Mouse (Mus musculus): ENCODE data around the gene Qser1.

Qser1 gene

DNA sequence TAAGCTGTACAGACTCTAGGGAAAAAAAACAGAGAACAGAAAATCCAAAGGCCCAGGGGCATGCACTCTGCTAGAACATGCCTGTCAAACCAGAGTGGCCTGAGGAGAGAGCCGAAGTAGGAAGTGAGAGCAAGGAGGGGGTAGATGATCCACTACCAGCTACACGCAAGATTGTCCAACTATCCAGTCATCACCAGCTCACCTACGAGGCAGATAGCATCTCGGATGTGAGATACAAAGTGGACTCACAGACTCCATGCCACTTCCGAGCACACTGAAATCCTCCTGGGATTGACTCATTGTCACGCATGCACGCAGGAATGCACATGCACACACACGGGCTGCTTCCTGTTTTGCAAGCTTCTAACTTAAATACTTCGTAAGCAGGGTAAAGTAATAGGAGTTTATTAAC, 84.5 kb downstream of the Qser1 start:
- no peak for DNase-seq

DNA sequence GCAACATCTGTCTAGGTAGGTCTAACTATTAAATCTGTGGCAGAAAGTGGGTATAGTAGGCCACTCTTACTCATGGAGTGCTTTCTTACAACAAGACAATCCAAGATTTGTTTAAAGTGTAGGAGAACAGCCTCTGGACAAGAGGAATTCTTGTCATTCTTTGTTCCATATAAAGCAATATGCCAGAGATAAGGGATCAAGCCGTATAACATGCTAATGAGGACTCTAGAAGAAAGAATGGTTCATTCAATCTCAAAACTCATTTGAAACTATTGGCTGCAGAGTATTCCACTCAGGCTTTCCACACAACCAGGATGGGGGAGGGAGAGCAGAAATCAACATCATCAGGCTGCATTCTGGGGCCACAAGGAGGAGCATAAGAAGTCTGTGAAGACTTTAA, 89.2 kb downstream of the Qser1 start:
- DNase-seq, result no peak

DNA sequence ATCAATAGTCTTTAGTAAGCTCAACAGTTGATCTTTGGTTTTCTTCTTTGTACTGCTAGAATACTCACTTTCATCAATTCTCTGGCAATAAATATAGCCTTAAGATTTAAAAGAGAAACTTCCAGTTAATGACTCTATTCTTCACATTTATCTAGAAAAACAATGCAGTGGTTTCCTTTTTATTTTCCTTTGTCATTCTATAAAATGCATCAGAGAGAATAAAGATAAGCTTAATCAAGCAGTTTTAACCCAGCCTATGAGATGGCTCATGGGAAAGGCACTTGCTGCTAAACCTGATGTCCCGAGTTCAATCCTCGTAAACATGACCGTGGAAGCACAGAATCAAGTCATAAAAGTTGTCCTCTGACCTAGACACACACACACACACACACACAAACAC, 94.5 kb downstream of the Qser1 start:
- no peak for DNase-seq

DNA sequence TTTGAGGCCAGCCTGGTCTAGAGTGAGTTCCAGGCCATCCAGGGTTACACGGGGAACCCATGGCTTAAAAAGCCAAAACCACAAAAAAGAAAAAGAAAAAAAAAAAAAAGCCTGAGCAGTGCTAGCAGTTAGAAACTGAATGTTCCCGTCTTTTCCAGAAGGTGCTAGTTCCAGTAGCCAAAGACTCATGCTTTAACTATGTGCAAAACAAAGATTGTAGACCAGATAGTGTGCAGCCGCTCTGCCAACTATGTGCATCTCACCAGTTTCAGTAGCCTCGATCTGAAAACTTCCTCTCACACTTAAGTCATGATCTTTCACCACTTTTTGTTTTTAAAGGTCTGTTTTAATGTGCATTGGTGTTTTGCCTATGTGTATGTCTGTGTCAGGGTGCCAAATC, 98.7 kb downstream of the Qser1 start:
- DNase-seq, result no peak

DNA sequence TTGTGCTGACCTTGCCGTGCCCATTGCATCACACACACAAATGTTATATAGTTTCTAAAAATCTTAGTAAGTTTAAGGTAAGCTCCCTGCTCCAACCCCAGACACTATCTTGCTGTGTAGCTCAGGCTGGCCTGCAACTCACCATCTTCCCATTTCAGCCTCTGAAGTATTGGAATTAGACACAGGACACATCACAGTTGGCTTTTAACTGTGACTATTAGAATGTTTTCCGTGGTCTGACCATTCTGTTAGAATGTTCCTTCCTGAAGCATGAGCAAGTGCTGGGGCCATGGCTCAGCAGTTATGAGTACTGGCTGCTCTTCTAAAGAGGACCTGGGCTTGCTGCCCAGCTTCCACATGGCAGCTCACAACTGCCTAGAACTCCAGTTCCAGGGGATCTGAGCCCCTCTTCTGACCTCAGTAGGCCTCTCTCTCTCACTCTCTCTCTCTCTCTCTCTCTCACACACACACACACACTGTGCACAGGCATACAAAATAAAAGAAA, 99.3 kb downstream of the Qser1 start:
- DNase-seq, result no peak

DNA sequence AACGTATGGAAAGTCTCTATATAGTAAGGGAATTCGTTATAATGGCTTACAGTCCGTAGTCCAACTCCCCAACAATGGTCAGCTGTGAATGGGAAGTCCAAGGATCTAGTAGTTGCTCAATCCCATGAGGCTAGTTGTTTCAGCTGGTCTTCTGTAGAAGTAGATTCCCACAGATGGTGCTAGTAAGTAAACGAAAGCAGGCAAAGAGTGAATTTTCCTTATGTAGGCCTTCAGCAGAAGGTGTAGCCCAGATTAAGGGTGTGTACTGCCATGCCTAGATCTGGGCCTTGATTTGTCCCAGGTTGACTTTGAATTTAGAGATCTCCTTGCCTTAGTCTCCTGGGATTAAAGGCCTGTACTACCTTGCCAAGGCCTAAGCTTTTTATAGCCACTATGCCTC, 100.3 kb downstream of the Qser1 start, which contains the start of gene Pin1rt1:
TSS of gene Pin1rt1 (minus strand) at position 101 of the 400 bp plus-strand sequence.
- DNase-seq, result no peak

DNA sequence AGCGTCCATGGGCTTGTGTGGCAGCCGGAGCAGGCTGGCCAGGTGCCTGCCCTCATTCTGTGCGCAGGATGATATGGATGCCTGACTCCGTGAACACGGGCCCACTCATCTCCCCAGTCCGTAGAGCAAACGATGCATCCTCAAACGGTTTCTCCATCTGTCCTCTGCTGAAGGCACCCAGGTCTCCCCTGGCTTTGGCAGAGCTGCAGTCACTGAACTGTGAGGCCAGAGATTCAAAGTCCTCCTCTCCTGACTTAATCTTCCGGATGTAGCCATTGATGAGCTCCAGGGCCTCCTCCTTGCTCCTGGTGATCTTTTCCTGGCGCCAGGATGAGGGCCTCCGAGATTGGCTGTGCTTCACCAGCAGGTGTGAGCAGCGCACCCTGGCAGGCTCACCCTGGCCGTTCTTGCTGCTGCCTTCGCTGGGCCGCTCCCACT, 102.3 kb downstream of the Qser1 start:
- no peak for DNase-seq

DNA sequence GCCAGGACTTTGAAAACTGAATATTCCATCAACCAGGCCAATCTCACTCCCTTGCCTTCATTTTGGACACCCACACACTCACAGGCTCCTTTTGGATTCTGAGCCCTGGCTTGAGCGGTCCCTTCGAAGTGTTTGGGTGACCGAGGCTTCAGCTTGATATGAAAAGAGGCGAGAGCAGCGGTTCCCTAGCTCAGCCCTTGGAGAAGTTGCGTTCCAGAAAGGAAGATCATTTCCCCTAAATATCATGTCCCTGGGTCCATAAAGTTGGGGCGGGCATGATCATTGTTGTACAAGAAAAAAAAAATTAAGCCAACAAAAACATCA, 104.1 kb downstream of the Qser1 start:
- DNase-seq, result no peak

DNA sequence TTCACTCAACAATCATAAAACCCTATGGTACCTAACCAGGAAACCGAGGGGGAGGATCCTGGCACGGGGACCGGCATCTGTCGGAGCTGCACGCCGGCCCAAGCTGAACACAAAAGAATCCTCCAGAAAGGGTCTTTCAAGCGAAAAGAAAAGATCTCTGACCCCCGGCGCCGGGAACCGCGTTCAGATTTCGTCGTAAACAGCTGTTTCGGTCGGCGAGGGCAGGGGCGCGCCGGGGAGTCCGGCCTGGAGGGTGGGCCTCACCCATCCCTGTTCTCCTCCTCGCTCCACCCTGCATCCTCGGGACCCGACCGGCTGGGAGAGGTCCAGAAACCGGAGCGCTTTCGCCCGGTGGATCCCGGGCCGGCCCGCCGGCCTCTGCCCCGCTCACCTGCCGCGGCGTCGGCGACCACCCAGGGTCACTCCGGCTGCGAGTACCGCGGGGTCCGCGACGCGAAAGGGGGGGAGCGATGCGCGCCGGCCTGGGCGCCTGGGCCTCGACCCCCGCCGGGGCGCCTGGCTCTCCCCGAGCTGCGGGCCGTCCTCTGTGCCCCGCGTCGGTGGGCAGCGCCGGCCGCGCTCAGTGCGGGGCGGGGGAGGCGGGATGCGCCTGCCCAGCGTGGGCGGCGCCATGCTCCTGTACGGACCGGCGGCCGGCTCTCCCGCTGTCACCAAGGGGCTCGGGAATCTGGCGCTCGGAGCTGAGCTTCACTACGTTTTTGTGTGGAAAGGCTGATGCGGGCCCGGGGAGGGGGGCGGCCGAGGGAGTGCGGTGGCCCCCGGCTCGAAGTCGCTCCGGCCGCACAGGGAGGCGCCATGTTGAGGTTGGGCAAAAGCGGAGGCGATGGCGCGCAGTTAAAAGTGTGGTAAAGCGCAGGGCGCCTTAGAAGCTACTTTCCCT, 104.7 kb downstream of the Qser1 start, which contains the start of gene Tcp11l1:
TSS of gene Tcp11l1 (minus strand) at position 585 of the 901 bp plus-strand sequence.
- DNase-seq, result peak; percentile 62

DNA sequence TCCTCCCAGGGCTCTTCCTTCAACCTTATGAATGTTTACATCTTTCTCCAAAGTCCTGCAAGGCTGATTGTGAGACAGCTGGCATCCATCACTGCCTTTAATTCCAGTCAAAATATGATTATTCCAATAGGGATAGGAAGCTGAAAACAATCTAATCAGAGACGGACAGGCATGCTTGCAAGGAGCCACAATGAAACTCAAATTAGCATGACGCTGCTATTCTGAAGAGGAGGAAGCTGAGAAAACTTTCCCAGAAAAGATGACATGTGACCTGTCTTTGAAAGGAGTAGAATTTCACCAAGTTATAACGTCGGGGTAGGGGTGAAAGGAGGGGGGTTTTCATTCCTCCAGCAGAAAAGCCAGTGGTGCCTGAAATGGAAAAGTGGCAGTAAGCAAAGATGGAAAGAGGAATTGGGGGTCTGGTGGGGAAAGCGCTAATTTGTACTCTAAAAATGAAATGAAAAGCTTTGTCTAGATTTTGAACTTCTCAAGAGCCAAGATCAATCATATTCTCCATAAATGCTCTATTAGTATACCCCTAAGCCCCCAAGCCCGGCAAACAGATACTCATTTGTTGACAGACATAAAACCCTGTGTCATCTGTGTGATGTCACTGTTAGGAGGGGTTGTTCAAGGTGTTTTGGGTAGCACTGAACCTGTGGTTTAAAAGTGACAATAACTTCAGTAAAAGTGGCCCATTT, 105.7 kb downstream of the Qser1 start:
- no peak for DNase-seq

DNA sequence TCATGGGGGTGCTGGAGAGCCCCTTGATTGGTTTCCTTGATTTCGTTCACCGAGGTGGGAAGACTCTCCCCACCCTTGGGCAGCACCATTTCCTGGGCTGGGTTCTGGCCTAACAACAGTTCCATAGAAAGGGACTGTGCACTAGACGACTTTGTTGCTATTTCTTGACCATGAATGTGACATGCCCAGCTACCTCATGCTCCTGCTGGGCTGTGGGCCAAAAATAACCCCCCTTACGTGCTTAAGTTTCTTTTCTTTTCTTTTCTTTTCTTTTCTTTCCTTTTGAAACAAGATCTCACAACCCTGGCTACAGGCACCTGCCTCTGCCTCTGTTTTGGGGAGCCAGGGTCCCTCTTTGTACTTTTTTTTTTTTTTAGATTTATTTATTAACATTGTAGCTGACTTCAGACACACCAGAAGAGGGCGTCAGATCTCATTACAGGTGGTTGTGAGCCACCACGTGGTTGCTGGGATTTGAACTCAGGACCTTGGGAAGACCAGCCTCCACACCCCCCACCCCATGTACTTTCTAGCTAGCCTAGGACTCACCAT, 106.7 kb downstream of the Qser1 start:
- DNase-seq, result no peak

Data from right cerebral cortex, postnatal 14 days (tissue).